Mouse (Mus musculus) ES-Bruce4 (cell line): ENCODE data around the gene Meox1.

Source experiments
- CTCF ChIP-seq: IDR thresholded peaks from one replicate; pipeline ENCODE4 v1.8.1; 2011; ENCODE audit warnings: low read depth, low read length
- EP300 ChIP-seq: IDR thresholded peaks from 2 replicates; pipeline ENCODE4 v1.6.1; 2011; ENCODE audit warnings: low read depth, low read length; ENCODE audit not compliant: insufficient read depth
- POLR2A ChIP-seq: IDR thresholded peaks from one replicate; pipeline ENCODE4 v1.8.1; 2011; ENCODE audit warnings: low read length; ENCODE audit not compliant: insufficient read depth

GRCm38 (mm10) chr11:101842773-101843163 is 51.4 kb downstream of the Meox1 start:
- TF ChIP-seq CTCF = no peak
- no peak for TF ChIP-seq POLR2A
- no peak for TF ChIP-seq EP300
